Mouse (Mus musculus) MEL-GATA-1-ER (cell line): ENCODE measurements around the gene Il31ra.

Source experiments
- DNase-seq: peaks from one replicate; pipeline ENCODE4 v3.0.0-alpha.2; 2012; ENCODE audit warnings: low read depth; ENCODE audit errors: extremely low read depth

The Il31ra gene

GRCm38 (mm10) chr13:112509465-112509864 is 84.7 kb downstream of the Il31ra start:
- peak; percentile 37 for DNase-seq

- DNase-seq: no peak
Measured at GRCm38 (mm10) chr13:112508487-112508886, 85.7 kb downstream of the Il31ra start.

- DNase-seq: no peak
Measured at GRCm38 (mm10) chr13:112507691-112508090, 86.5 kb downstream of the Il31ra start.

GRCm38 (mm10) chr13:112506766-112507165 is 87.4 kb downstream of the Il31ra start:
- DNase-seq: no peak

GRCm38 (mm10) chr13:112505436-112505835 is 88.7 kb downstream of the Il31ra start:
- no peak for DNase-seq

- DNase-seq: no peak
Measured at GRCm38 (mm10) chr13:112503846-112504245, 90.3 kb downstream of the Il31ra start.

- DNase-seq: no peak
Measured at GRCm38 (mm10) chr13:112500466-112500865, 93.7 kb downstream of the Il31ra start.

GRCm38 (mm10) chr13:112500027-112500426 is 94.1 kb downstream of the Il31ra start:
- DNase-seq: no peak

GRCm38 (mm10) chr13:112494590-112494989 is 99.6 kb downstream of the Il31ra start:
- DNase-seq: no peak

- DNase-seq: no peak
Measured at GRCm38 (mm10) chr13:112492285-112492678, 101.9 kb downstream of the Il31ra start.

- no peak for DNase-seq
Measured at GRCm38 (mm10) chr13:112491636-112492284, 102.4 kb downstream of the Il31ra start.

- peak; percentile 18 for DNase-seq
Measured at GRCm38 (mm10) chr13:112490036-112490435, 104.1 kb downstream of the Il31ra start.

- DNase-seq: no peak
Measured at GRCm38 (mm10) chr13:112486676-112487075, 107.5 kb downstream of the Il31ra start.

- DNase-seq: no peak
Measured at GRCm38 (mm10) chr13:112486236-112486635, 107.9 kb downstream of the Il31ra start.

GRCm38 (mm10) chr13:112483015-112483414 is 111.1 kb downstream of the Il31ra start:
- no peak for DNase-seq

- no peak for DNase-seq
Measured at GRCm38 (mm10) chr13:112482525-112482924, 111.6 kb downstream of the Il31ra start.

GRCm38 (mm10) chr13:112479926-112480325 is 114.2 kb downstream of the Il31ra start:
- no peak for DNase-seq

- no peak for DNase-seq
Measured at GRCm38 (mm10) chr13:112479032-112479431, 115.1 kb downstream of the Il31ra start.

- no peak for DNase-seq
Measured at GRCm38 (mm10) chr13:112473757-112474755, 120.1 kb downstream of the Il31ra start.

- no peak for DNase-seq
Measured at GRCm38 (mm10) chr13:112472401-112473023, 121.6 kb downstream of the Il31ra start.

GRCm38 (mm10) chr13:112471201-112471600 is 123.0 kb downstream of the Il31ra start:
- no peak for DNase-seq
